Mouse (Mus musculus): Measurements from ENCODE around the gene Cpa1.

DNA sequence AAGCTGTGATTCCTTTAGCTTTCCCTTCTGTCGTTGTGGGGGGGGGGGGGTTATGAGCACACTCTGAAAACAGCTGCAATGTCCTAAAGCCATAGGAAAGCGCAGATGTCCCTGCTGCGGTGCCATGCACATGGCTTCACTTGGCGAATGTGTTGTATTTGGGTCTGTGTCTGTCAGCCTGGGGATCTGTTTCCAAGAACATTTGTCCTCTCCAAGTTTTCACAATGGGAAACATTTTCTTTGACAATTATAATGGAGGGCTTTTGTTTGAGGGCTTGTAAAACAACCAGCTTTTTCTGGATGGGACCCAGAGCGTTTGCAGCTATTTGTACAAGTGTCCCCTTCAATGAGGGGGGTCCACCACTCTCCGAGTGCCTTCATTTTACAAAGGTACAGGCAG, 24.8 kb upstream of the Cpa1 start:
- TF ChIP-seq CTCF (IDR thresholded peaks at IDR 0.05; ENCODE audit: low read depth, low read length) (no peak), TAL1 (conservative IDR thresholded peaks at IDR 0.05; ENCODE audit: low read depth, low read length) (no peak), GATA1 (IDR thresholded peaks at IDR 0.05; ENCODE audit: borderline replicate concordance, low read length) (no peak), GATA2 (IDR thresholded peaks at IDR 0.05; ENCODE audit: borderline replicate concordance, low read depth, low read length) (no peak), POLR2AphosphoS5 (IDR thresholded peaks at IDR 0.05; ENCODE audit: insufficient replicate concordance, low read depth, low read length) (no peak)

Measured in G1E (cell line).